Mouse (Mus musculus) left cerebral cortex, postnatal 36 days (tissue): ENCODE data around the gene Cntn1. TPM values are rescaled to one million over a fixed set of nuclear protein-coding genes. Genes with fewer than 3 reads are reported as not detected.

Experiments
- DNase-seq, 2 experiments: peaks; one replicate each; pipeline ENCODE4 v3.0.0; 2021 to 2022; ENCODE audit warnings: low spot score in 2 of 2, mixed read lengths in 1 of 2
- intact Hi-C: fragments of 180-260 bp; cut with DNase I; formaldehyde crosslinking; loops from one replicate; pipeline ENCODE4 v1.15.1; 2025
- total RNA-seq, 2 experiments: library from RNA; stranded (reverse); gene quantifications; 2 replicates each; pipeline ENCODE4 v1.2.3; 2021

The Cntn1 gene
- total RNA-seq, 2 experiments from 2014 or later, result 289 to 320 TPM

- intact Hi-C loops, result no loop called here
- DNase-seq, result no peak
These were observed 82.0 kb downstream of the Cntn1 start for GRCm38 (mm10) chr15:92132936-92133335.

- DNase-seq, result no peak
- intact Hi-C loops, result no loop called here
These were observed 83.3 kb downstream of the Cntn1 start for GRCm38 (mm10) chr15:92134254-92134653.

- intact Hi-C loops, result loop anchor here (5.0 kb wide), 1 partner anchor 85 kb away; the partner anchor contains the start of gene Cntn1
- DNase-seq, result no peak
These were observed 86.1 kb downstream of the Cntn1 start for GRCm38 (mm10) chr15:92137026-92137425.

GRCm38 (mm10) chr15:92141972-92142371 is 91.0 kb downstream of the Cntn1 start:
- no peak for DNase-seq
- intact Hi-C loops, result no loop called here

GRCm38 (mm10) chr15:92154921-92155320 is 104.0 kb downstream of the Cntn1 start:
- intact Hi-C loops, result no loop called here
- no peak for DNase-seq

GRCm38 (mm10) chr15:92160855-92161162 is 109.8 kb downstream of the Cntn1 start:
- intact Hi-C loops, result loop anchor here (5.0 to 10.0 kb wide), 2 partner anchors 109 to 196 kb away; partner anchors contain the start of gene Cntn1
- no peak for DNase-seq

GRCm38 (mm10) chr15:92161163-92162025 is 110.4 kb downstream of the Cntn1 start:
- intact Hi-C loops, result loop anchor here (5.0 to 10.0 kb wide), 2 partner anchors 109 to 197 kb away; partner anchors contain the start of gene Cntn1
- DNase-seq, result peak; percentile 36

GRCm38 (mm10) chr15:92162835-92163234 is 111.9 kb downstream of the Cntn1 start:
- intact Hi-C loops, result loop anchor here (5.0 to 10.0 kb wide), 2 partner anchors 111 to 198 kb away; partner anchors contain the start of gene Cntn1
- no peak for DNase-seq

- intact Hi-C loops, result loop anchor here (5.0 to 10.0 kb wide), 2 partner anchors 112 to 199 kb away; partner anchors contain the start of gene Cntn1
- DNase-seq, result peak; percentile 42 to 43
These were observed 113.2 kb downstream of the Cntn1 start for GRCm38 (mm10) chr15:92164127-92164526.

- intact Hi-C loops, result loop anchor here (10.0 kb wide), 1 partner anchor 201 kb away; no protein-coding TSS in a partner anchor
- peak; percentile 23 to 34 for DNase-seq
These were observed 115.3 kb downstream of the Cntn1 start for GRCm38 (mm10) chr15:92166266-92166665.

GRCm38 (mm10) chr15:92175739-92176138 is 124.8 kb downstream of the Cntn1 start:
- DNase-seq, result no peak
- intact Hi-C loops, result no loop called here

- intact Hi-C loops, result no loop called here
- DNase-seq, result no peak
These were observed 126.4 kb downstream of the Cntn1 start for GRCm38 (mm10) chr15:92177413-92177812.

- DNase-seq, result no peak
- intact Hi-C loops, result no loop called here
These were observed 134.5 kb downstream of the Cntn1 start for GRCm38 (mm10) chr15:92185484-92185883.

GRCm38 (mm10) chr15:92190000-92190399 is 139.0 kb downstream of the Cntn1 start:
- no peak for DNase-seq
- intact Hi-C loops, result no loop called here

GRCm38 (mm10) chr15:92200326-92200985 is 149.5 kb downstream of the Cntn1 start:
- intact Hi-C loops, result no loop called here
- no peak for DNase-seq

GRCm38 (mm10) chr15:92206695-92207094 is 155.7 kb downstream of the Cntn1 start:
- intact Hi-C loops, result no loop called here
- DNase-seq, result no peak

- peak in 1 of 2 experiments; percentile 40 for DNase-seq
These were observed 158.8 kb downstream of the Cntn1 start for GRCm38 (mm10) chr15:92209778-92210177.

GRCm38 (mm10) chr15:92210486-92211235 is 159.7 kb downstream of the Cntn1 start:
- intact Hi-C loops, result no loop called here
- no peak for DNase-seq

More at GRCm38 (mm10) chr15:92209778-92210177, 158.8 kb downstream of the Cntn1 start:
- intact Hi-C loops, result no loop called here

GRCm38 (mm10) chr15:92215841-92216240 is 164.9 kb downstream of the Cntn1 start:
- intact Hi-C loops, result no loop called here
- no peak for DNase-seq

GRCm38 (mm10) chr15:92221446-92221845 is 170.5 kb downstream of the Cntn1 start:
- intact Hi-C loops, result loop anchor here (5.0 kb wide), 1 partner anchor 49 kb away; no protein-coding TSS in a partner anchor
- DNase-seq, result no peak
